Mouse (Mus musculus) liver, postnatal 0 days (tissue): ENCODE results near the gene C1qtnf9. TPM values are rescaled to one million over a fixed set of nuclear protein-coding genes. Genes with fewer than 3 reads are reported as not detected.
A peak's percentile ranks its signal among the peaks of the same experiment; 100 is the strongest.

Experiments used
- ATAC-seq: fragments of 200-750 bp; cut with Nextera tagmentation; 2 replicates; pipeline ENCODE4 v1.8.0; 2017; ENCODE audit warnings: mild to moderate bottlenecking, moderate library complexity
- DNase-seq: peaks from one replicate; pipeline ENCODE4 v3.0.0-alpha.2; 2016
- H3K27ac ChIP-seq: fragments of 300-500 bp; sonication (generic); 2 replicates; pipeline ENCODE4 v1.5.1; 2014; ENCODE audit warnings: antibody characterized with exemption, moderate library complexity, mild to moderate bottlenecking, low read depth
- H3K27me3 ChIP-seq: fragments of 300-500 bp; sonication (generic); 2 replicates; pipeline ENCODE4 v1.6.1; 2014; ENCODE audit warnings: low read length, control low read depth, mixed read lengths; ENCODE audit not compliant: insufficient read depth
- H3K36me3 ChIP-seq: fragments of 300-500 bp; sonication (generic); replicated peaks from 2 replicates; pipeline ENCODE4 v1.6.1; 2014; ENCODE audit warnings: mild to moderate bottlenecking, control low read depth, low read length, moderate library complexity, mixed read lengths; ENCODE audit not compliant: insufficient read depth
- H3K4me1 ChIP-seq: fragments of 300-500 bp; sonication (generic); 2 replicates; pipeline ENCODE4 v1.6.1; 2014; ENCODE audit warnings: antibody characterized with exemption, mild to moderate bottlenecking, control low read depth; ENCODE audit not compliant: insufficient read depth
- H3K4me2 ChIP-seq: fragments of 300-500 bp; sonication (generic); 2 replicates; pipeline ENCODE4 v1.6.1; 2014; ENCODE audit warnings: low read depth, mild to moderate bottlenecking, low read length, moderate library complexity, mixed read lengths
- H3K4me3 ChIP-seq: fragments of 300-500 bp; sonication (generic); 2 replicates; pipeline ENCODE4 v1.5.1; 2014; ENCODE audit warnings: low read depth, low read length
- H3K9ac ChIP-seq: fragments of 300-500 bp; sonication (generic); replicated peaks from 2 replicates; pipeline ENCODE4 v1.6.1; 2014; ENCODE audit warnings: mild to moderate bottlenecking, moderate library complexity
- H3K9me3 ChIP-seq: fragments of 300-500 bp; sonication (generic); 2 replicates; pipeline ENCODE4 v1.6.1; 2016; ENCODE audit warnings: mild to moderate bottlenecking, control low read depth, low read length, mixed read lengths
- CTCF ChIP-seq: sonication (generic); IDR thresholded peaks from 2 replicates; pipeline ENCODE4 v1.5.1; 2016; ENCODE audit warnings: antibody characterized with exemption, low read depth
- EP300 ChIP-seq: IDR thresholded peaks from 2 replicates; pipeline ENCODE4 v1.6.1; 2016; ENCODE audit warnings: antibody characterized with exemption, low read depth, mild to moderate bottlenecking
- WGBS: fragments of 180-500 bp; shearing (Covaris S2); extraction: QIAGEN DNeasy Blood & Tissue Kit; methylation state at CpG from one replicate; pipeline ENCODE4 v1.1.7; 2014; ENCODE audit not compliant: insufficient replicate concordance; 5-methylcytosine and 5-hydroxymethylcytosine counted together
- polyA plus RNA-seq: library from polyadenylated mRNA; unstranded; fragments of >200 nt; fragmentation: Nextera tagmentation; extraction: Ambion mirVana; gene quantifications from 2 replicates; pipeline ENCODE4 v1.2.1, GENCODE M21; 2015

C1qtnf9 gene
- polyA plus RNA-seq, 1 experiment from 2014 or later = 0.25 TPM

- 77% methylated on average over 9 of the region's 9 CpGs for WGBS
- Histone ChIP-seq H3K4me1 (peaks cover 30% of the 10 kb centered on the region), H3K9ac (no peak overlapping the region), H3K4me2 (no peak overlapping the region), H3K27me3 (no peaks in the 10 kb centered on the region), H3K4me3 (no peak overlapping the region), H3K36me3 (peaks cover 39% of the 10 kb centered on the region), H3K27ac (0 out of 2 replicates have a peak overlapping the region, but pooled peaks have one; percentile 3), H3K9me3 (no peaks in the 10 kb centered on the region)
- DNase-seq = no peak
- ATAC-seq = no peak
- TF ChIP-seq EP300 (no peak), CTCF (no peak)
Measured at GRCm38 (mm10) chr14:60743681-60744080, 24.3 kb upstream of the C1qtnf9 start.

GRCm38 (mm10) chr14:60745201-60745600 lies 22.7 kb upstream of the C1qtnf9 start:
- no peak for DNase-seq
- Histone ChIP-seq H3K4me1 (peaks cover 23% of the 10 kb centered on the region), H3K36me3 (peaks cover 48% of the 10 kb centered on the region), H3K27ac (no peak overlapping the region), H3K9ac (no peak overlapping the region), H3K4me3 (no peak overlapping the region), H3K4me2 (no peak overlapping the region), H3K27me3 (no peaks in the 10 kb centered on the region), H3K9me3 (no peaks in the 10 kb centered on the region)
- 46% methylated on average over 6 of the region's 6 CpGs for WGBS
- no peak for TF ChIP-seq CTCF
- TF ChIP-seq EP300 = no peak
- ATAC-seq = no peak

DNA sequence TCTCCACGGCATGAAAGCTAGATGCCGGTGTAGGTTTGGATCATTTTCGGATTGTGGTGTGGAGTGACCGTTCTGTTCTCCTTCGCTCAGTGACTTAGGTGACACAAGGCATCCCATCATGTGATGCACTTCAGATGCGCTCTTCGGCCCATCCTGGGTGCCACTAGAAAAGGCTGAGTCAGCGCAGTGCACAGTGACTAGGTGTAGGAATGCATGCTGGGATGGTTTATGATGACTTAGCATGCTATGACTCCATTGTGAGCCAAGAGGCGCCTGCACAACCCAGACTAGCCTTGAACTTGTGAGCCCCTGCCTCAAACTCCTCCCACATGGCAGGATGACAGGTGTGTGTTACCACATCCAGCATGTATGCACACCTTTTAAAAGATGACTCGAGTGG lies 21.8 kb upstream of the C1qtnf9 start:
- Histone ChIP-seq H3K36me3 (peaks cover 51% of the 10 kb centered on the region), H3K9me3 (no peaks in the 10 kb centered on the region), H3K27me3 (no peaks in the 10 kb centered on the region), H3K27ac (no peak overlapping the region), H3K4me2 (no peak overlapping the region), H3K4me1 (peaks cover 14% of the 10 kb centered on the region), H3K4me3 (no peak overlapping the region), H3K9ac (no peak overlapping the region)
- no peak for TF ChIP-seq CTCF
- no peak for TF ChIP-seq EP300
- no peak for DNase-seq
- no peak for ATAC-seq
- WGBS = 86% methylated on average over 10 of the region's 10 CpGs

- H3K9ac ChIP-seq = no peak overlapping the region
- peaks cover 55% of the 10 kb centered on the region for H3K36me3 ChIP-seq
- no peaks in the 10 kb centered on the region for H3K27me3 ChIP-seq
- DNase-seq (no peak), ATAC-seq (no peak)
- H3K4me2 ChIP-seq = no peak overlapping the region
- peaks cover 7% of the 10 kb centered on the region for H3K4me1 ChIP-seq
- no peak for TF ChIP-seq EP300
- no peak for TF ChIP-seq CTCF
- H3K9me3 ChIP-seq = no peaks in the 10 kb centered on the region
- H3K27ac ChIP-seq = no peak overlapping the region
- no peak overlapping the region for H3K4me3 ChIP-seq
- WGBS = 73% methylated on average over 21 of the region's 21 CpGs
Measured at GRCm38 (mm10) chr14:60747154-60747870, 20.6 kb upstream of the C1qtnf9 start.

GRCm38 (mm10) chr14:60749880-60750279 lies 18.1 kb upstream of the C1qtnf9 start:
- WGBS = 59% methylated on average over 12 of the region's 12 CpGs
- H3K36me3 ChIP-seq = peaks cover 74% of the 10 kb centered on the region
- H3K4me1 ChIP-seq = no peaks in the 10 kb centered on the region; the same call in none of the 2 replicates
- ATAC-seq = peak; percentile 25; the same call in 1 of the 2 replicates
- no peak for DNase-seq
- peak overlapping the region; percentile 57 for H3K27ac ChIP-seq
- H3K9me3 ChIP-seq = no peaks in the 10 kb centered on the region
- H3K4me3 ChIP-seq = no peak overlapping the region
- H3K27me3 ChIP-seq = no peaks in the 10 kb centered on the region
- TF ChIP-seq EP300 (no peak), CTCF (no peak)
- no peak overlapping the region; the same call in 1 of the 2 replicates for H3K4me2 ChIP-seq
- no peak overlapping the region for H3K9ac ChIP-seq

GRCm38 (mm10) chr14:60751581-60751980 lies 16.4 kb upstream of the C1qtnf9 start:
- Histone ChIP-seq H3K27me3 (no peaks in the 10 kb centered on the region), H3K4me3 (no peak overlapping the region), H3K9ac (no peak overlapping the region), H3K27ac (no peak overlapping the region), H3K4me2 (no peak overlapping the region), H3K36me3 (peaks cover 76% of the 10 kb centered on the region), H3K4me1 (no peaks in the 10 kb centered on the region; the same call in none of the 2 replicates), H3K9me3 (no peaks in the 10 kb centered on the region)
- TF ChIP-seq CTCF = no peak
- no peak for TF ChIP-seq EP300
- no peak for DNase-seq
- WGBS = 86% methylated on average over 16 of the region's 16 CpGs
- ATAC-seq = no peak
